Mouse (Mus musculus): ENCODE data around the gene 1700017B05Rik. TPM values are rescaled to one million over a fixed set of nuclear protein-coding genes. Genes with fewer than 3 reads are reported as not detected.

1700017B05Rik gene
- polyA plus RNA-seq, 1 experiment from 2014 or later: 16.9 TPM

DNA sequence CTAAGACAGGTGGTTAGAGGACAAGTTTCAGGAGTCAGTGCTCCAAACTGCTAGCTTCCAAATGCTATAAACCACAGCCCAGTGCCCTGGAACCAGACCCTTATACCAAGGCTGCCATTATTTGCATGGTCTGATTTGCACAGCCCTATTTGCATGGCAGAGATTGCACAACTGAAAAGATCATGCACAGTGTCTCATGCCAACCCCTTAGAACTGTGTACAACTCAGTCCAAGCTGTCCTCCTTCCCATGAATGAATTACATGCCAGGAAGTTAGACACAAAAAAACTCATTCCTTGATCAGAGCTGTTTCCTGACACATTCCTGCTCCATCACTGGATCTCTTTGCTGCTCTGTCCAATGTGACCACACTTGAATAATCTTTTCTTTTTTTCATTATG is 39.1 kb downstream of the 1700017B05Rik start:
- ATAC-seq (ENCODE audit: low read depth): no peak
- no peak overlapping the region for H3K27ac ChIP-seq (ENCODE audit: low read length)
- H3K9ac ChIP-seq (ENCODE audit: low read depth, low read length): no peak overlapping the region
- no peaks in the 10 kb centered on the region for H3K27me3 ChIP-seq (ENCODE audit: control insufficient read depth, insufficient read depth, low read depth, low read length)
- no peak overlapping the region for H3K4me3 ChIP-seq (ENCODE audit: low read depth, low read length)
- no peaks in the 10 kb centered on the region for H3K36me3 ChIP-seq (ENCODE audit: control insufficient read depth, insufficient read depth)
- H3K4me1 ChIP-seq (ENCODE audit: control insufficient read depth, low read depth, low read length): peaks cover 7% of the 10 kb centered on the region
- no peaks in the 10 kb centered on the region for H3K9me3 ChIP-seq (replicated peaks; ENCODE audit: control insufficient read depth, low read length)
- no peak overlapping the region for H3K4me2 ChIP-seq (ENCODE audit: low read depth, low read length)

DNA sequence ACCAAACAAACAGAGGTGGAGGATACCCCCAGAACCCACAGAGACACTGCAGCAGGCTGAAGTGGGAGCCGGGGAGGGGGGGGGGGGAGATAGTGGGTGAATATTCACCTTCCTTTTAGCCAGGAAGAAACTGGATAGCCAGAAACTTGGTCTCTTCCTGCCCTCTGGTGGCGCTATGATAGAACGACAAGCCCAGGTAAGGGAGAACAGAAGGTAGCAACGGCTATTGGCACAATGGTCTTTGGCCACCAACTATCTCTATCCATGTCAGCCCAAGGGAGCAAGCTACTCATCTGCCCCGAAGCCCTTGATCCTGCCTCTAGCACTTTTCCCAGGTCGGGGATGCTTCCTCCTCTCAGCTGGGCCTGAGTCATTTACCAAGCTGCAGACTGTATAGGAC is 42.1 kb downstream of the 1700017B05Rik start:
- WGBS (ENCODE audit: insufficient replicate concordance): 10% methylated on average over 6 of the region's 6 CpGs
- no peak for ATAC-seq (ENCODE audit: low read depth)
- H3K9ac ChIP-seq (ENCODE audit: low read depth, low read length): no peak overlapping the region
- no peak overlapping the region for H3K27ac ChIP-seq (ENCODE audit: low read length)
- no peak overlapping the region for H3K4me2 ChIP-seq (ENCODE audit: low read depth, low read length)
- H3K4me3 ChIP-seq (ENCODE audit: low read depth, low read length): no peak overlapping the region
- H3K27me3 ChIP-seq (ENCODE audit: control insufficient read depth, insufficient read depth, low read depth, low read length): no peaks in the 10 kb centered on the region
- H3K9me3 ChIP-seq (replicated peaks; ENCODE audit: control insufficient read depth, low read length): no peaks in the 10 kb centered on the region
- no peaks in the 10 kb centered on the region for H3K36me3 ChIP-seq (ENCODE audit: control insufficient read depth, insufficient read depth)
- no peaks in the 10 kb centered on the region for H3K4me1 ChIP-seq (ENCODE audit: control insufficient read depth, low read depth, low read length)

DNA sequence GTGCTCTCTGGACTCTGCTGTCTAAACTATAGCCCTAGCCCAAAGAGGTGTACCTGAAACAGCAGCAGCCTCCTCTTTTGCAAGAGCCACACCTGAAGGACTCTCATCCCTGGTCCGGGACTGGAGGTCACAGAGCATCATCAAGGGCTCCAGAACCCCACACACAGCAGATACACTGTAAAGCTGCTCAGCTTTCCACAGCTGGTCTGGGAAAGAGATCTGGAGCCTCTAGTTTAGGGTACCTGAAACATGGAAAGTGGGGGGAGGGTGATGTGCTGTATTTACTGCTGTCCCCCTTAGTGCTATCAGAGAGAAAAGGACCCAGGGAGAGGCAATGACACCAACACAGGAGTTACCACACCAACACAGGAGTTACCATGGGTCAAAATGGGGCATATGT is 42.9 kb downstream of the 1700017B05Rik start:
- Histone ChIP-seq H3K9me3 (replicated peaks; ENCODE audit: control insufficient read depth, low read length) (no peaks in the 10 kb centered on the region), H3K36me3 (ENCODE audit: control insufficient read depth, insufficient read depth) (no peaks in the 10 kb centered on the region), H3K27me3 (ENCODE audit: control insufficient read depth, insufficient read depth, low read depth, low read length) (no peaks in the 10 kb centered on the region), H3K27ac (ENCODE audit: low read length) (no peak overlapping the region), H3K4me1 (ENCODE audit: control insufficient read depth, low read depth, low read length) (no peaks in the 10 kb centered on the region), H3K4me3 (ENCODE audit: low read depth, low read length) (no peak overlapping the region), H3K9ac (ENCODE audit: low read depth, low read length) (no peak overlapping the region), H3K4me2 (ENCODE audit: low read depth, low read length) (no peak overlapping the region)
- ATAC-seq (ENCODE audit: low read depth): no peak
- WGBS (ENCODE audit: insufficient replicate concordance): 61% methylated on average over 1 of the region's 1 CpGs

DNA sequence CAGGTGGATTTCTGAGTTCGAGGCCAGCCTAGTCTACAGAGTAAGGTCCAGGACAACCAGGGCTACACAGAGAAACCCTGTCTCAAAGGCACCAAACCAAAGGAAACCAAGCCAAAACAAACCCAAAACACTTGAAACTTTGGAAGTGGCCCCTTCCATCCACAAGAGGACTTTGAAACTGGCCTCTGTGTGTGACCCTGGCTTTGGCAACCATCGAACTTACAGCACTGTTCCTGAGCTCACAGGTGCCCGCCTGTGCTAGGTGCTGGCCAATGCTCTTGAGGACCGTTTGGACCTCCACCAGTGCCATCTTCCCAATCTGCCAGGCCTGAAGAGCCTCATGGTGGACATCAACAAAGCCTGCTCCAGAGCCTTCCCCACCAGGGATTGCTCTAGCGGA is 43.6 kb downstream of the 1700017B05Rik start:
- Histone ChIP-seq H3K27me3 (ENCODE audit: control insufficient read depth, insufficient read depth, low read depth, low read length) (no peaks in the 10 kb centered on the region), H3K27ac (ENCODE audit: low read length) (no peak overlapping the region), H3K4me3 (ENCODE audit: low read depth, low read length) (no peak overlapping the region), H3K4me1 (ENCODE audit: control insufficient read depth, low read depth, low read length) (no peaks in the 10 kb centered on the region), H3K9ac (ENCODE audit: low read depth, low read length) (no peak overlapping the region), H3K4me2 (ENCODE audit: low read depth, low read length) (no peak overlapping the region), H3K36me3 (ENCODE audit: control insufficient read depth, insufficient read depth) (no peaks in the 10 kb centered on the region), H3K9me3 (replicated peaks; ENCODE audit: control insufficient read depth, low read length) (no peaks in the 10 kb centered on the region)
- no peak for ATAC-seq (ENCODE audit: low read depth)
- 58% methylated on average over 5 of the region's 5 CpGs for WGBS (ENCODE audit: insufficient replicate concordance)

DNA sequence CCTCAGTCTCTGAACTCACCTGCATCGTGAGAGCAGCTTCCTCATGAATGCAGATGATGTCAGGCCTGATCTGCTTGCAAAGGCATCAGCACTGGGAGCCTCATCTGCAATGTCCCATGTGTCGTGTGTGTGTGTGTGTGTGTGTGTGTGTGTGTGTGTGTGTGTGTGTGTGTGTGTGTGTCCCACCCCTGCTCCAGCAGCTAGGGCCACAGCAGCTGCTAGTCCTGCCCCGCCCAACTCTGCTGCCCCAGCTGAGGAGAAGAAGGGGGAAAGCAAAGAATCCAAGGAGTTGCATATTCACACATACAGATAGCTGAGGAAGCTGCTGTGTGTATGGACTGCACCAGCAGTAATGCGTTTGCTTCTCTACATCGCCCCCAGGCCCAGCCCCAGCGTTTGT is 45.2 kb downstream of the 1700017B05Rik start:
- no peaks in the 10 kb centered on the region for H3K4me1 ChIP-seq (ENCODE audit: control insufficient read depth, low read depth, low read length)
- H3K27ac ChIP-seq (ENCODE audit: low read length): no peak overlapping the region
- no peaks in the 10 kb centered on the region for H3K27me3 ChIP-seq (ENCODE audit: control insufficient read depth, insufficient read depth, low read depth, low read length)
- ATAC-seq (ENCODE audit: low read depth): no peak
- H3K36me3 ChIP-seq (ENCODE audit: control insufficient read depth, insufficient read depth): no peaks in the 10 kb centered on the region
- H3K4me3 ChIP-seq (ENCODE audit: low read depth, low read length): no peak overlapping the region
- no peak overlapping the region for H3K4me2 ChIP-seq (ENCODE audit: low read depth, low read length)
- no peak overlapping the region for H3K9ac ChIP-seq (ENCODE audit: low read depth, low read length)
- H3K9me3 ChIP-seq (replicated peaks; ENCODE audit: control insufficient read depth, low read length): no peaks in the 10 kb centered on the region
- WGBS (ENCODE audit: insufficient replicate concordance): 62% methylated on average over 6 of the region's 6 CpGs

DNA sequence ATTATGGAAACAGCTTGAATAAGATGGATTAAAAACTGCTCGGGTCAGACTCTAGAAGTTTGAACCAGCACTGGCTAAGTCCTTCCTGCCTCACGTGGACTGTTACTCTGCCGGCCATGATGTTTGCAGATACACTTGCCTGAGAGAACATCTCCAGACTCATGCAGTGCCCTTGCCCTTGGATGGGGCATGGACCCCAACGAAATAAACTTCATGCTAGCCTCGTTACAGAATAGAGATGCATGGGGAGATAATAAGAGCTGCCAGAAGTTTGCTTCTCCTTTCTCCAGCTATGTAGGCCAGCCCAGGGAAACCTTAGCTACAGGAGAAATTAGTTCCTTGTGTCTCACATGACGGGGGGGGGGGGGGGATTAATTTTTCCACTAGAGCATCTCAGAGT is 47.9 kb downstream of the 1700017B05Rik start:
- H3K4me1 ChIP-seq (ENCODE audit: control insufficient read depth, low read depth, low read length): no peaks in the 10 kb centered on the region
- H3K27me3 ChIP-seq (ENCODE audit: control insufficient read depth, insufficient read depth, low read depth, low read length): no peaks in the 10 kb centered on the region
- no peak overlapping the region for H3K4me2 ChIP-seq (ENCODE audit: low read depth, low read length)
- H3K27ac ChIP-seq (ENCODE audit: low read length): no peak overlapping the region
- H3K9me3 ChIP-seq (replicated peaks; ENCODE audit: control insufficient read depth, low read length): no peaks in the 10 kb centered on the region
- H3K4me3 ChIP-seq (ENCODE audit: low read depth, low read length): no peak overlapping the region
- H3K36me3 ChIP-seq (ENCODE audit: control insufficient read depth, insufficient read depth): no peaks in the 10 kb centered on the region
- no peak for ATAC-seq (ENCODE audit: low read depth)
- WGBS (ENCODE audit: insufficient replicate concordance): 46% methylated on average over 6 of the region's 6 CpGs
- H3K9ac ChIP-seq (ENCODE audit: low read depth, low read length): no peak overlapping the region

DNA sequence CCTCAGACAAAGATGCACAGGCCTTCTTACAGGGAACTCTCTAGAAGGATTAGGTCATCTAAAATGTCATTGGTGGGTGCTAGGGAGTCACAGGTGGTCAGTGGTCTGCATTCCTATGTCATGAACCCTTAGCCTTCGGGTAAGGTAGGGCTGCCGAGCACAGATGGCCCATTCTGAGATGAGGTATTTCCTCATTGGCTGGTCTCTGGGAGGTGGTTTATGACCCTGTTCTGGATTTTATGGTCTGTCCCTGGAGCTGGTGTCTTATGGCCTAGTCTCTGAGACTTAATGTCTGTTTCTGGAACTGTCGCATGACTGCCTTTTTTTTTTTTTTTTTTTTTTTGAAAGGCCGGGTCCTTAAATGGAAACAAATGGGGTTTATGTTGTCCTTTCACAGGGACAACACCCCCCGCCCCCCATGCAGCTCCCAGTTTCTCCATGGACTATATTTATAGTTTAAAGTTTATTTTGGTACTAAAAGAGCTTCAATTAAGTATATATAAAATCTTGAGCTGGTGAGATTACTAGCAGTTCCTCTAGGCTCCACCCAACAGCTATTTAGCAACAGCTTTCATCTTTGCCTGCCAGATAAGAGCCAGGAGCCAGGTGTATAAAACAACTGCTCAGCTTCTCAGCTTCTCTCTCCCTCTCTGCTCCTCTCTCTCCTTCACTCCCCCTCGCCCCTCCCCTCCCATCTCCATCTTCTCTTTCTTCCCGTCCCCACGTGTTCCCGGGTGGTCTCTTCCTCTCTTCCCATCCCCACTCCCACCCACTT is 49.8 kb downstream of the 1700017B05Rik start:
- H3K4me2 ChIP-seq (ENCODE audit: low read depth, low read length): no peak overlapping the region
- H3K9me3 ChIP-seq (replicated peaks; ENCODE audit: control insufficient read depth, low read length): no peaks in the 10 kb centered on the region
- no peak overlapping the region for H3K4me3 ChIP-seq (ENCODE audit: low read depth, low read length)
- no peaks in the 10 kb centered on the region for H3K4me1 ChIP-seq (ENCODE audit: control insufficient read depth, low read depth, low read length)
- 44% methylated on average over 9 of the region's 9 CpGs for WGBS (ENCODE audit: insufficient replicate concordance)
- H3K9ac ChIP-seq (ENCODE audit: low read depth, low read length): no peak overlapping the region
- H3K36me3 ChIP-seq (ENCODE audit: control insufficient read depth, insufficient read depth): no peaks in the 10 kb centered on the region
- ATAC-seq (ENCODE audit: low read depth): no peak
- H3K27ac ChIP-seq (ENCODE audit: low read length): no peak overlapping the region
- no peaks in the 10 kb centered on the region for H3K27me3 ChIP-seq (ENCODE audit: control insufficient read depth, insufficient read depth, low read depth, low read length)

DNA sequence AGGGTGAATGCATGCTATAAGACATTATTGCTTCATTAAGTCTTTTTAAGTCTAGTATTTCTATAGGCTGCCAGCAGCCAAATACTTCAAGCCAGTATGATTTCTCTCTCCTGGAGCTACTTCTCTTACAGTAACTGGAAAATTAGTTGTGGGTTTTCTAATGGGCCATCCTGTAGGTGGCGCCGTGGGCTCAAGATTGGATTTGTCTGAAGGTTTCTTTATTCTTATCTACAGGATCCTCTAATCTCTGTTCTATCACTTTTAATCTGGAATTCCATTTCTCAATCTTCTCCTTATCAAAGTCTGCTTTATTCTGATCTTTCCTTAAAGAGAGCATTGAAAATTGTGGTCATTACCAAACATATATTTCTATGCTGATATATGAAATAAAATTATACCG is 53.1 kb downstream of the 1700017B05Rik start:
- no peak for ATAC-seq (ENCODE audit: low read depth)
- 29% methylated on average over 3 of the region's 3 CpGs for WGBS (ENCODE audit: insufficient replicate concordance)
- Histone ChIP-seq H3K27me3 (ENCODE audit: control insufficient read depth, insufficient read depth, low read depth, low read length) (no peaks in the 10 kb centered on the region), H3K4me3 (ENCODE audit: low read depth, low read length) (no peak overlapping the region), H3K4me1 (ENCODE audit: control insufficient read depth, low read depth, low read length) (no peaks in the 10 kb centered on the region), H3K9ac (ENCODE audit: low read depth, low read length) (no peak overlapping the region), H3K4me2 (ENCODE audit: low read depth, low read length) (no peak overlapping the region), H3K9me3 (replicated peaks; ENCODE audit: control insufficient read depth, low read length) (no peaks in the 10 kb centered on the region), H3K27ac (ENCODE audit: low read length) (no peak overlapping the region), H3K36me3 (ENCODE audit: control insufficient read depth, insufficient read depth) (no peaks in the 10 kb centered on the region)

DNA sequence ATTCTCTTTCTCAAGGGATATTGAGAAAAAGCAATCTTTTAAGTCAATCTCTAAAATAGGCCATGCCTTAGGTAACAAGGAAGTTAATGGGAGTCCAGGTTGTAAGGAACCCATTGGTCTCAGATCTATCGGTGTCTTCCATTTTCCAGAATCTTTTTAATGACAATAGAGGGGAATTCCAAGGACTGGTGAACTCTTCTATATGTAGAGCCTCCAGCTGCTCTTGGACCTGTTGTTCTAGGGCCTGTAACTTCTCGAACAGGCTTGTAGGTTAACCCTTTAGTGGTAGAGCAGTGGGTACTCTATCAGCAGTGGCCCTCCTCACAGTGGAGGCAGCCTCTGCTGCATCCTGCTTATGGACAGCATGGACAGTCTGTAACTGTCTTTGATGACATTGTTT is 55.5 kb downstream of the 1700017B05Rik start:
- Histone ChIP-seq H3K4me1 (ENCODE audit: control insufficient read depth, low read depth, low read length) (no peaks in the 10 kb centered on the region), H3K36me3 (ENCODE audit: control insufficient read depth, insufficient read depth) (no peaks in the 10 kb centered on the region), H3K27me3 (ENCODE audit: control insufficient read depth, insufficient read depth, low read depth, low read length) (no peaks in the 10 kb centered on the region), H3K4me3 (ENCODE audit: low read depth, low read length) (no peak overlapping the region), H3K9ac (ENCODE audit: low read depth, low read length) (no peak overlapping the region), H3K27ac (ENCODE audit: low read length) (no peak overlapping the region), H3K9me3 (replicated peaks; ENCODE audit: control insufficient read depth, low read length) (no peaks in the 10 kb centered on the region), H3K4me2 (ENCODE audit: low read depth, low read length) (no peak overlapping the region)
- ATAC-seq (ENCODE audit: low read depth): no peak
- WGBS (ENCODE audit: insufficient replicate concordance): 48% methylated on average over 2 of the region's 2 CpGs

All from liver, embryonic 16.5 days (tissue).